Mouse (Mus musculus) left cerebral cortex, adult 8-10 months (tissue): ENCODE data around the gene Mthfr. TPM values are rescaled to one million over a fixed set of nuclear protein-coding genes. Genes with fewer than 3 reads are reported as not detected.
A peak's percentile ranks its signal among the peaks of the same experiment; 100 is the strongest.

Source experiments
- DNase-seq, 2 experiments: peaks; one replicate each; pipeline ENCODE4 v3.0.0; 2022; ENCODE audit warnings: low spot score in 2 of 2
- total RNA-seq, 4 experiments: library from RNA; stranded (reverse); gene quantifications; 2 replicates each; pipeline ENCODE4 v1.2.4; 2022

Mthfr gene
- total RNA-seq: 10 to 100 TPM; 26.7 to 36.9 (median 31.1) TPM

- peak; percentile 98 to 100 for DNase-seq
These were observed at the start of gene Mthfr, which contains the start of gene Clcn6 for GRCm38 (mm10) chr4:148038600-148039253. Gene Mthfr, plus strand, starts transcription at chr4:148039077. Gene Clcn6, minus strand, starts transcription at chr4:148038821.

- DNase-seq: no peak
These were observed 45.2 kb upstream of the Mthfr start for GRCm38 (mm10) chr4:147993571-147994095.

- DNase-seq: no peak
These were observed 43.6 kb upstream of the Mthfr start for GRCm38 (mm10) chr4:147995311-147995710.

- no peak for DNase-seq
These were observed 38.6 kb upstream of the Mthfr start, which contains the start of gene Nppa for GRCm38 (mm10) chr4:148000202-148000772. Gene Nppa, plus strand, starts transcription at chr4:148000722.

GRCm38 (mm10) chr4:148001013-148001789 lies 37.7 kb upstream of the Mthfr start:
- DNase-seq: no peak

GRCm38 (mm10) chr4:148001866-148002265 lies 37.0 kb upstream of the Mthfr start:
- no peak for DNase-seq

GRCm38 (mm10) chr4:148004361-148004760 lies 34.5 kb upstream of the Mthfr start:
- DNase-seq: no peak

GRCm38 (mm10) chr4:148008412-148008811 lies 30.5 kb upstream of the Mthfr start:
- peak; percentile 36 to 51 for DNase-seq

- no peak for DNase-seq
These were observed 29.2 kb upstream of the Mthfr start for GRCm38 (mm10) chr4:148009641-148010040.

- no peak for DNase-seq
These were observed 27.5 kb upstream of the Mthfr start for GRCm38 (mm10) chr4:148011332-148011731.

- no peak for DNase-seq
These were observed 26.7 kb upstream of the Mthfr start for GRCm38 (mm10) chr4:148012216-148012615.

GRCm38 (mm10) chr4:148015418-148015817 lies 23.5 kb upstream of the Mthfr start:
- no peak for DNase-seq

- DNase-seq: no peak
These were observed 21.9 kb upstream of the Mthfr start for GRCm38 (mm10) chr4:148016981-148017380.

GRCm38 (mm10) chr4:148018410-148018809 lies 20.5 kb upstream of the Mthfr start:
- DNase-seq: no peak

GRCm38 (mm10) chr4:148024003-148024402 lies 14.9 kb upstream of the Mthfr start:
- DNase-seq: no peak

GRCm38 (mm10) chr4:148029297-148029696 lies 9.6 kb upstream of the Mthfr start:
- DNase-seq: no peak

GRCm38 (mm10) chr4:148030506-148030905 lies 8.4 kb upstream of the Mthfr start:
- DNase-seq: no peak

GRCm38 (mm10) chr4:148033858-148034410 lies 4.9 kb upstream of the Mthfr start:
- no peak for DNase-seq

- no peak for DNase-seq
These were observed 3.4 kb upstream of the Mthfr start for GRCm38 (mm10) chr4:148035440-148035839.

GRCm38 (mm10) chr4:148038079-148038599 lies 738 bp upstream of the Mthfr start:
- DNase-seq: peak in 1 of 2 experiments; percentile 39

- DNase-seq: no peak
These were observed 564 bp downstream of the Mthfr start for GRCm38 (mm10) chr4:148039254-148040028.
